9 mouse cellular contexts compared by ENCODE assay signal in genomic region chr12:21265946-21266783, GRCm38 (mm10). TPM values are rescaled to one million over a fixed set of nuclear protein-coding genes. Genes with fewer than 3 reads are reported as not detected.
A peak's percentile ranks its signal among the peaks of the same experiment; 100 is the strongest.
DNase-seq lines count a peak whose midpoint lies in the region; ATAC-seq and TF ChIP-seq lines count a peak whose summit lies in the region.
"Had no signal": no experiment of that assay in that cellular context is flagged by ENCODE, and none has a peak within 500 bp of the region (broad histone marks: within the 10 kb centered on the region; RNA-seq: fewer than 3 reads in every experiment).

No protein-coding gene starts in this region.

- no peak for TF ChIP-seq EP300 in MEL (IDR thresholded peaks at IDR 0.05; ENCODE audit: low read depth in 1 of 2, low read length in 2 of 2)

- no peak overlapping the region for H3K4me3 ChIP-seq in MEL (ENCODE audit: control insufficient read depth in 1 of 2, insufficient read depth in 1 of 2, low read depth in 2 of 2, low read length in 2 of 2)
- H3K4me3 ChIP-seq in liver, embryonic 16.5 days (ENCODE audit: low read depth, low read length) = no peak overlapping the region
- no peak overlapping the region for H3K4me3 ChIP-seq in neural tube, embryonic 14.5 days (ENCODE audit: low read depth, low read length)
- H3K4me3 ChIP-seq: heart, embryonic 15.5 days had no signal

- no peaks in the 10 kb centered on the region for H3K4me1 ChIP-seq in MEL (ENCODE audit: control insufficient read depth in 1 of 2, insufficient read depth in 2 of 2, low read length in 2 of 2)
- peaks cover 16% of the 10 kb centered on the region for H3K4me1 ChIP-seq in liver, embryonic 16.5 days (ENCODE audit: control insufficient read depth, low read depth, low read length)
- H3K4me1 ChIP-seq in neural tube, embryonic 14.5 days (ENCODE audit: control insufficient read depth, insufficient read depth, low read length) = no peaks in the 10 kb centered on the region

- 57% methylated on average over 14 of the region's 14 CpGs for WGBS in liver, embryonic 16.5 days (ENCODE audit: insufficient replicate concordance)
- WGBS in neural tube, embryonic 14.5 days = 80% methylated on average over 14 of the region's 14 CpGs

- peak; percentile 43 for DNase-seq in MEL (ENCODE audit: low read depth, low spot score)
- peak; percentile 69 to 71 for DNase-seq in cerebellum, adult 18-20 months
- peak; percentile 31 for DNase-seq in forelimb bud, embryonic 11.5 days (ENCODE audit: low read depth, low spot score)
- peak; percentile 71 for DNase-seq in heart, postnatal 4 days
- DNase-seq in layer of hippocampus, adult 18-20 months (ENCODE audit: low spot score in 2 of 2) = peak; percentile 42 to 82
- peak; percentile 39 to 55 for DNase-seq in urinary bladder, postnatal 36 days (ENCODE audit: low spot score in 2 of 2)

- no peaks in the 10 kb centered on the region for H3K27me3 ChIP-seq in MEL (ENCODE audit: control insufficient read depth in 1 of 2, insufficient read depth in 2 of 2, low read length in 2 of 2)
- no peaks in the 10 kb centered on the region for H3K27me3 ChIP-seq in liver, embryonic 16.5 days (ENCODE audit: control insufficient read depth, insufficient read depth, low read depth, low read length)
- H3K27me3 ChIP-seq in neural tube, embryonic 14.5 days (ENCODE audit: control insufficient read depth, insufficient read depth, low read length) = no peaks in the 10 kb centered on the region
- H3K27me3 ChIP-seq: heart, embryonic 15.5 days had no signal

- no peak overlapping the region for H3K4me2 ChIP-seq in liver, embryonic 16.5 days (ENCODE audit: low read depth, low read length)
- H3K4me2 ChIP-seq in neural tube, embryonic 14.5 days (ENCODE audit: low read depth, low read length) = no peak overlapping the region
- H3K4me2 ChIP-seq: heart, embryonic 15.5 days had no signal

- H3K9ac ChIP-seq in MEL (ENCODE audit: control insufficient read depth, low read depth, low read length, poor library complexity, severe bottlenecking) = no peak overlapping the region
- no peak overlapping the region for H3K9ac ChIP-seq in liver, embryonic 16.5 days (ENCODE audit: low read depth, low read length)
- H3K9ac ChIP-seq in neural tube, embryonic 14.5 days (replicated peaks; ENCODE audit: low read depth, low read length) = no peak overlapping the region
- H3K9ac ChIP-seq: heart, embryonic 15.5 days had no signal

- peak; percentile 48 to 69 (median 65) for TF ChIP-seq CTCF in MEL (IDR thresholded peaks at IDR 0.05 in 2 of 3, conservative IDR thresholded peaks at IDR 0.05 in 1 of 3; ENCODE audit: control insufficient read depth in 1 of 3, insufficient read depth in 1 of 3, low read depth in 2 of 3, low read length in 3 of 3, poor library complexity in 1 of 3, severe bottlenecking in 1 of 3)

- peak; percentile 66 for TF ChIP-seq RAD21 in MEL (IDR thresholded peaks at IDR 0.05; ENCODE audit: low read depth, low read length)

- H3K9me3 ChIP-seq in MEL (replicated peaks; ENCODE audit: insufficient read depth, low read length) = no peaks in the 10 kb centered on the region
- H3K9me3 ChIP-seq in liver, embryonic 16.5 days (replicated peaks; ENCODE audit: control insufficient read depth, low read length) = no peaks in the 10 kb centered on the region
- H3K9me3 ChIP-seq in neural tube, embryonic 14.5 days (ENCODE audit: control insufficient read depth, low read length) = no peaks in the 10 kb centered on the region
- H3K9me3 ChIP-seq: heart, embryonic 15.5 days had no signal

- no peak for TF ChIP-seq POLR2A in MEL (IDR thresholded peaks at IDR 0.05; ENCODE audit: control insufficient read depth in 1 of 2, insufficient read depth in 1 of 2, low read depth in 1 of 2, low read length in 2 of 2, poor library complexity in 1 of 2)

- H3K36me3 ChIP-seq in MEL (ENCODE audit: control insufficient read depth in 1 of 2, insufficient read depth in 2 of 2, low read length in 2 of 2) = no peaks in the 10 kb centered on the region
- peaks cover under 1% of the 10 kb centered on the region for H3K36me3 ChIP-seq in liver, embryonic 16.5 days (ENCODE audit: control insufficient read depth, insufficient read depth)
- peaks cover 46% of the 10 kb centered on the region for H3K36me3 ChIP-seq in neural tube, embryonic 14.5 days (ENCODE audit: control insufficient read depth, insufficient read depth, low read length)

- H3K27ac ChIP-seq in MEL (ENCODE audit: control insufficient read depth, low read depth, low read length) = no peak overlapping the region
- H3K27ac ChIP-seq in liver, embryonic 16.5 days (ENCODE audit: low read length) = no peak overlapping the region
- H3K27ac ChIP-seq in neural tube, embryonic 14.5 days (ENCODE audit: low read depth, low read length) = no peak overlapping the region
- H3K27ac ChIP-seq: heart, embryonic 15.5 days had no signal

- H3K79me2 ChIP-seq in MEL (ENCODE audit: control insufficient read depth, insufficient read depth, low read length, poor library complexity) = no peaks in the 10 kb centered on the region

- ATAC-seq in liver, embryonic 16.5 days (ENCODE audit: low read depth) = peak; percentile 60; the same call in 1 of the 2 replicates
- ATAC-seq in neural tube, embryonic 14.5 days (ENCODE audit: low read depth) = peak; percentile 92

TF ChIP-seq in MEL, 35 proteins besides CTCF, POLR2A, EP300 and RAD21:
- TF ChIP-seq ZNF384 (IDR thresholded peaks at IDR 0.05; ENCODE audit: low read depth, low read length) = no peak
- TF ChIP-seq UBTF (IDR thresholded peaks at IDR 0.05; ENCODE audit: borderline replicate concordance, insufficient read depth, low read depth, low read length) = no peak
- no peak for TF ChIP-seq USF2 (IDR thresholded peaks at IDR 0.05; ENCODE audit: borderline replicate concordance in 1 of 2, insufficient read depth in 1 of 2, low read depth in 1 of 2, low read length in 2 of 2)
- peak; percentile 45 for TF ChIP-seq ZC3H11A (IDR thresholded peaks at IDR 0.05; ENCODE audit: low read depth, low read length)
- no peak for TF ChIP-seq BHLHE40 (IDR thresholded peaks at IDR 0.05; ENCODE audit: borderline replicate concordance, low read depth, low read length)
- TF ChIP-seq SMC3 (IDR thresholded peaks at IDR 0.05; ENCODE audit: low read depth, low read length) = peak; percentile 79
- TF ChIP-seq MYB (IDR thresholded peaks at IDR 0.05; ENCODE audit: low read depth, low read length) = no peak
- TF ChIP-seq MYC (IDR thresholded peaks at IDR 0.05; ENCODE audit: low read depth, low read length) = no peak
TF ChIP-seq in MEL: peak in this region for 2.

RNA-seq across cellular contexts. Expression of gene Cpsf3, which starts 19.0 kb away (rescaled TPM):
- total RNA-seq in MEL (2012; rRNA removed) = 39.8 and 44.2 TPM in 2 replicates
- polyA plus RNA-seq in MEL (2012; ENCODE audit: insufficient read depth in 1 of 2, insufficient read length in 2 of 2, low read depth in 1 of 2, low replicate concordance in 2 of 2, missing spikeins in 1 of 2) = 10 to 100 TPM in 1 of 2 experiments, not detected in 1; 58.2 TPM
- total RNA-seq in heart, postnatal 4 days (2021) = 10 to 100 TPM; 42.4 to 43.7 TPM
- total RNA-seq in layer of hippocampus, adult 18-20 months (2021) = 10 to 100 TPM; 46.9 to 47.1 TPM
- 39.6 and 40.9 TPM in 2 replicates for polyA plus RNA-seq in liver, embryonic 16.5 days (2015; fragmentation: Nextera tagmentation; extraction: Ambion mirVana)
- 90.8 and 95.5 TPM in 2 replicates for polyA plus RNA-seq in neural tube, embryonic 14.5 days (2014; fragmentation: Nextera tagmentation; extraction: Ambion mirVana)

RNA-seq across cellular contexts. Expression of gene Itgb1bp1, which starts 19.9 kb away (rescaled TPM):
- 22.0 and 22.7 TPM in 2 replicates for total RNA-seq in MEL (2012; rRNA removed)
- 10 to 100 TPM in 1 of 2 experiments, not detected in 1; 41.3 TPM for polyA plus RNA-seq in MEL (2012; ENCODE audit: insufficient read depth in 1 of 2, insufficient read length in 2 of 2, low read depth in 1 of 2, low replicate concordance in 2 of 2, missing spikeins in 1 of 2)
- total RNA-seq in heart, postnatal 4 days (2021) = 10 to 100 TPM; 36.6 to 40.2 TPM
- total RNA-seq in layer of hippocampus, adult 18-20 months (2021) = 10 to 100 TPM; 40.7 to 43.4 TPM
- polyA plus RNA-seq in liver, embryonic 16.5 days (2015; fragmentation: Nextera tagmentation; extraction: Ambion mirVana) = 19.3 and 20.3 TPM in 2 replicates
- 40.5 and 40.6 TPM in 2 replicates for polyA plus RNA-seq in neural tube, embryonic 14.5 days (2014; fragmentation: Nextera tagmentation; extraction: Ambion mirVana)

RNA-seq across cellular contexts. Expression of gene Iah1, which starts 50.0 kb away (rescaled TPM):
- total RNA-seq in MEL (2012; rRNA removed) = 14.2 and 18.7 TPM in 2 replicates
- 10 to 100 TPM in 1 of 2 experiments, not detected in 1; 15.4 TPM for polyA plus RNA-seq in MEL (2012; ENCODE audit: insufficient read depth in 1 of 2, insufficient read length in 2 of 2, low read depth in 1 of 2, low replicate concordance in 2 of 2, missing spikeins in 1 of 2)
- total RNA-seq in heart, postnatal 4 days (2021) = 10 to 100 TPM; 22.8 to 25.9 TPM
- total RNA-seq in layer of hippocampus, adult 18-20 months (2021) = 10 to 100 TPM; 15.5 to 16.7 TPM
- 52.9 and 55.8 TPM in 2 replicates for polyA plus RNA-seq in liver, embryonic 16.5 days (2015; fragmentation: Nextera tagmentation; extraction: Ambion mirVana)
- 26.8 and 34.8 TPM in 2 replicates for polyA plus RNA-seq in neural tube, embryonic 14.5 days (2014; fragmentation: Nextera tagmentation; extraction: Ambion mirVana)
